Mouse (Mus musculus): ENCODE data around the gene Pias1.

- TF ChIP-seq GATA1 (IDR thresholded peaks at IDR 0.05; ENCODE audit: borderline replicate concordance, low read length) (no peak), FLI1 (IDR thresholded peaks at IDR 0.05; ENCODE audit: low read length) (no peak)
These were observed 86.0 kb downstream of the Pias1 start for GRCm38 (mm10) chr9:62901736-62902135.

Measured in megakaryocyte, embryonic 14.5 days (primary cell).